Mouse (Mus musculus): ENCODE measurements at regions not wholly inside any gene's neighbourhood (a gene's known extent, or its start where the extent isn't known, plus 50 kb on each side); places are given as distances from the start of the nearest gene placed in this dataset.

DNA sequence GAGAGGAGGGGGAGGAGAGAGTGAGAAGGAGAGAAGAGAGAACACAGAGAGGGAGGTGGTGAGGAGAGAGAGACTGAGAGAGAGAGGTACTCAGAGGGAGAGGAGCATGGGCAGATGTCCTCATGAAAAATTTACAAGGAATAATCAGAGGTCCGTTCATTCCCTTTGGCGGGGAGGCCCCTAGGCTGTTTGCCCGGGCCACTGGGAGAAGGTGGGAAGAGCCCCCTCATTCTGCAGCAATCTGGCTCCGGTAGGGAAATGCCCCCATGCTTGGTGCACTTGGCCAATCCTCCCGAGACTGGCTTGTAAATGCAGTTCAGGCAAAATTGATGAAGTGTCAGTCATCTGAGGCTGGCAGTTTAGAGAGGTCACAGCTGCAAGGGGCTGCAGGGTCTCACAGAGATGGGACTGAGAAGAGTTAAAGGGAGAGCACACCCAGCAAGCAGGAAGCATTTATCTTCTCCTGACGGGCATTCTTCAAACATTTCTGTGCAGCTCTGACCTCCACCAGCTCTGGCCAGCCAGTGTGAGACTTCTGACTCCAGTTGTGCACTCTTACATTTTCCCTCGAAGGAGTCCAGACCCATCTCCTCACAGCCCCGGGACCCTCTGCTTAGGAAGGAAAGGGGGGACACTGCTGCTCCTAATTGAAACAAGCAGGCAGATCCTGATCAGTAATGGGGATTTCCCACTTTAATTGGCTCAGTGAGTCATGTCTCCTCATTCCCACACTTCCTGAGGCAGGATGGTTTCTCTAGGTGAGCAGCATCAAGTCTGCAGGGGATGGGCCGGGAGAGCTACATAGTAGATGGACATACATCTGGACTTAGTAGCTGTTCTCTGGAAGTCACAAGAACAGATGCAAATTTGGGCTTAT is 65.5 kb downstream of the Cmpk2 start:
- no peak for DNase-seq

DNA sequence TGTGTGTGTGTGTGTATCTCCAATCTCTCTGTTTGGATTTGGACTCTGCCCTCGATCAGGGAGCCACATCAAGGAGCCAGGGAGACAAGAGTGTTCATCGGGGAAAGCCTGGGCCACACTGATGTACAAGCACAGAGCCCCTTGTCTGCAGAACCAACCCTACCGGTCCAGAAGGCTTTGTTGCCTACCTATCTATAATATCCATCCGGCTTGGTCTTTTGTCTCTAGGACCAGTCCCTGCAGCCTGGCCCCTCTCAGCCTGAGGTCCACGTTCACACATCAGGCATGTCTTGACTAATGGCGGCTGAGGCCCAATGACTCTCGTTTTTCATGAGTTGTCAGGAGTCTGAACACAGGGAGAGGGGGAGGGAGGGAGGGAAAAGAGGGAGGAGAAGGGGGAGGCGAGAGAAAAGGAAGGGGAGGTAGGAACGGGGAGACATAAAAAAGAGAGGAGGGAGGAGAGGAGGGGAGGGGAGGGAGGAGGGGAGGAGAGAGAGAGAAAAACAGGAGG is 64.7 kb downstream of the Cmpk2 start:
- DNase-seq, result no peak

DNA sequence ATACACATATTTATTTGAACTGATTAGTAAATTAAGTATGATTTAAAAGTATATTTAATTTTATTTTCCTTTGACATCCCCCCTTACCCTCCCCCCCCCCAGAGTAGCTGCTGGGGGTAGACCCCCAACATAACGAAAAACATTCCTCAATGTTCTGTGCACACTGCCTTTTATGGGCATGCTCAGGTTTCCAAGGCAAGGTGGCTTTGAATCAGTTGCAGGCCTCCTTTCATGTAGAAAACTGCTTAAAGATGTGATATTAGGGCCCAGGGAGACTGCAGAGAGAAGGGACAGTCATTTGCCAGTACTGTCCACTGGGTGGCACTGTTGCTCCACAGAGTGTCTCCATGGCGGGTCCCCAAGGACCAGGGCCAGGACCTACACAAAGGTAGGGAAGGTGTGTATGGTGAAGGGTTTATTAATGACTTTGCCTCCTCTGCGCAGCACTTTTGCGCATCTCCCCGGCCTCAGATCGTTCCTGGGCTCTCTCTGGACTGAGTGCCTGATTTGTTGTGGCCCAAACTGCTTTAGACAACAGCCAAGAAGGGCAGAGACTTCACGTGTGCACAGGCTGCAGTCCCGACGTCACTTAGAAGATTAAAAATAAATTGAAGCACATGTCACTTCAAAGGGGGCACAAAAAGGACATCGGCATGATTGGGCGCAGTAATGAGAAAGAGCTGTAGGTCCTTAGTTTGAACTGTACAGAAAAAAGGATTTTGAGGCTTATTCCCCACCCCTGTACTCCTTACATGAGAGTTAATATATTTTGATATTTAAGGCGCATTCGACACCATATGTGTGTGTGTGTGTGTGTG is 64.0 kb downstream of the Cmpk2 start:
- DNase-seq, result peak; percentile 80

DNA sequence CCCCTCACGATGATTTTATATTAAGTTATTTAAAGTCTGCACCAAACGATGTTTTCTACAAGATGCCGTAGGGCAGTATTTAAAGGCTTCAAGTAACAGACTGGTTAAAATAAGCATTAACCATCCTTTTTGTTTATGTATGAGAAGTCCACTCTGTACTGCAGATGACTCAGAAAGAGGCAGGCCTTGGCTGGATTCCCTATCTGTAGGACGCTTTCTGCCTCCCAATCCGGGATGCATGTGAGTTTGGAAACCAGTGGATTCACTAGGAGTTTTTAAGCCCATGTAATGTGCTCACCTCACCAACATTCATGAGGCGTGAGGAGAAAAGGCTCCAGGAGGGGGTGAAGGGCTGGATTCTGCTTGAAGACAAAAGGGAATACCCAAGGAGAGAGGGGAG is 63.1 kb downstream of the Cmpk2 start:
- DNase-seq, result no peak

All from kidney, postnatal 14 days (tissue).